Mouse (Mus musculus): ENCODE data around the gene Zmynd12. TPM values are rescaled to one million over a fixed set of nuclear protein-coding genes. Genes with fewer than 3 reads are reported as not detected.
A peak's percentile ranks its signal among the peaks of the same experiment; 100 is the strongest.

Gene Zmynd12
- total RNA-seq, 2 experiments from 2014 or later = not detected

DNA sequence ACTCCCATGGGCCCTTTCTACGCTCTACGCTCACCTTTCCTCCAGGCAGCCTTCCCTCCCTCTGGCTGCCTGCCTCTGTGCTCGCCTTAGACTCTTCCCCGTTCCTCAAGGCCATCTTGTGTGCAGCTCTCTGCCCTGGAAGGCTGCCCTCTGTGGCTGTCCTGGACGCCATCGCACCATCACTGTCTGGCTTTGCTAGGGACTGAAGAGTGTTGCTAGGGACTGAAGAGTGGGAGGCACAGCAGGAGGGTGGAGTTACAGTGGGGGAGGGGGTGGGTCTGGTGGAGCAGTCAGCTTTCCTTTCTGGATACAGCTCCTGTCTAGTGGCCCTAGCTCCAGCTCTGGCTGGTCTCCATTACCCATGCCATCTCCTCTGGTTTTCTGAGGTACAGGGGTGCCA, 19.9 kb downstream of the Zmynd12 start:
- no peak for DNase-seq
- intact Hi-C loops (cut with DNase I) = no loop called here

- DNase-seq = no peak
- intact Hi-C loops (cut with DNase I) = no loop called here
These were observed 24.6 kb downstream of the Zmynd12 start for GRCm38 (mm10) chr4:119447261-119447660.

- no peak for DNase-seq
- intact Hi-C loops (cut with DNase I) = no loop called here
These were observed 25.2 kb downstream of the Zmynd12 start for GRCm38 (mm10) chr4:119447786-119448185.

DNA sequence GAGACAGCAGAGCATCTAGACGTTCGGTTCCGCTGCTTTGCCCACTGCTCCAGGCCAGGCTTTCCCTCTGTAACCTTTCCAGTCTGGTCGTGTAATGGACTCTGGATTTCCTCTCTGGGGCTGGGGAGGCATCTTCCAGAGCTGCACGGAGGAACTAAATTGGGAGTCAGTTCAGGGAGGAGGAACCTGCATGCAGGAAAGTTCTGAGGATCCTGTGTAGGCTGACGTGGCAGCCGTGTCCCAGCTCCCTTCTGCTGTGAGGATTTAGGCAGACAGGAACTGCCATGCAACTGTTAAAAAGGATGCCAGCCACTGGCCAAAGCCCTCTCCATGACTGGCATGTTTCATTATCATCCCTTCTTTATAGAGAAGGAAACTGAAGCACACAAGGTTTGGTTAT, 27.8 kb downstream of the Zmynd12 start:
- no peak for DNase-seq
- intact Hi-C loops (cut with DNase I) = no loop called here

DNA sequence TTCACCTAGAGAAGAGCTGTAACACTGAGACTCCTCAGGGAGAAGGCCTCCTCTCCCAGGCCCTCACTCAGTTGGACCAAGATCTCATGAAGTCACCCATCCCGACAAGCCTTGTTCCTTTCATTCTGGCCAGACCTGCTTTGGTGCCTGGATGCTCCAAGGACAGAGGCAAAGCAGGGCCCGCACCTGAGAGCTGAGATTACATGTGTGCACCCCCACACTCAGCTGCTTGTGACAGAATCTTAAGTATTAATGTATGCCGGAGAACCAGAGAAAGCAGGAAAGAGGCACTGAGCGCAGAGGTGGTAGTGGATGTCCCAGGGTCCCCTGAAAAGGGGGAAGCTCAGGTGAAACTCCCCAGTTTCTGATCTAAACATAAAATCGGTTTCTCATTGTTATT, 30.5 kb downstream of the Zmynd12 start:
- intact Hi-C loops (cut with DNase I) = no loop called here
- no peak for DNase-seq

- intact Hi-C loops (cut with DNase I) = no loop called here
- DNase-seq = no peak
These were observed 30.9 kb downstream of the Zmynd12 start for GRCm38 (mm10) chr4:119453533-119453932.

- intact Hi-C loops (cut with DNase I) = no loop called here
- peak; percentile 44 to 60 for DNase-seq
These were observed 37.7 kb downstream of the Zmynd12 start for GRCm38 (mm10) chr4:119460296-119460695.

GRCm38 (mm10) chr4:119460728-119461141, 38.1 kb downstream of the Zmynd12 start:
- intact Hi-C loops (cut with DNase I) = no loop called here
- DNase-seq = peak; percentile 84 to 85

DNA sequence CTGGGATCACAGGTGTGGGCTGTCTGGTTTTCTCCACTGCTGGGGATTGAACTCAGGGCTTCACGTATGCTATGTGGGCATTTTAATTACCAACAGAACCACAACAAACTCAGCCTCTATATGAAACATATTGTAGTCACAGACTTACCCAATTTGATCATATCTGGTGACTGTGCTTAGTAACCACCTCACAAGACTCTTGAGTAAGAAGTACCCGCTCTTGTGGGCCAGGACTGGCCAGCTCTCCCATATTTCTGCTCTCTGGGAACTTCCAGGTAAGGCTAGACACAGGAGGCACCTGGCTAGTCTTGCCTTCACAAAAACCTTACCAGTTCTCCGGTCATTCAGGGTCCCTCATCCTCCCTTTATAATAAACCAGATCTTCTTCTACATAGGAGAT, 39.8 kb downstream of the Zmynd12 start:
- intact Hi-C loops (cut with DNase I) = no loop called here
- DNase-seq = no peak

DNA sequence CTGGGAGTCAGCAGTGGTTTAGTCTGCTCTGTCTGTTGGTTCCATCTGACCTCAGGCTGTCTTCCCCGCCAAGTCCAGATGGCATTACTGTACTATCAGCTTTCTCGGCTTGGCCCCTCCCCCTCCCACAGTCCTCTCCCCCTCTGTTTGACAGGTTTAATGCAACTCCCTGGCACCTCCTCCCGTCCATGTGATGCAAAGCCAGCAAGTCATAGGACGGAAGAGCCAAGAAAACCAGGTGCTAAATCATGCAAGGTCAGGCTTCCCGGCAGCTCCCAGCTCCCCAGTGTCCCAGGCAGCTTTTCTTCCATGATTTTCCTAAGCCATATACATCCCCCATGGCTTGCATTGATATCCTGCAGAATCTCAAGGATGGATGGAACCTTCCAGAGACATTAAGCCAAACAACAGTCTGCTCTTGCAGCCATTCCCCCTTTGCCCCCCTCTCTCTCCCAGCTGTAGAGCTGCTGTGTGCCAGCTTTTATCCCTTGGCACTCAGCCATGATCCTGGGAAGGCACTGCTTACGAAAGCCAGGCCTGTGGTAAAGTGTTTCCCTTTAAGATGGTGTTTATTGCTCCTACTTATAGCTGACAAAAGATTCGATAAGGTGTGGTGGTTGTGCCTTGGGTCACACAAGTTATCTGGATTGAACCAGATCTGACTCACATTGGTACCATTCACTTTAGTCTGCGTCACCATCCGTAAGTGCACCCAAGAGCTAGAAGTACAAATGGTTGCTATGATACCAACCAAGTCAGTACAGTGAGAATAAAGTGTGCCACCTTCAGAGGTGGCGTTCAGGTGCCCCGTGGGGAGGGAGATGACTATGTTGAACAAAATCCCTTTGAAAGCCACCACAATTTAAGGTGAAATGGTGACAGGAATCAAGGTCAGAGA, 40.5 kb downstream of the Zmynd12 start:
- DNase-seq = peak; percentile 83 to 86
- intact Hi-C loops (cut with DNase I) = no loop called here

DNA sequence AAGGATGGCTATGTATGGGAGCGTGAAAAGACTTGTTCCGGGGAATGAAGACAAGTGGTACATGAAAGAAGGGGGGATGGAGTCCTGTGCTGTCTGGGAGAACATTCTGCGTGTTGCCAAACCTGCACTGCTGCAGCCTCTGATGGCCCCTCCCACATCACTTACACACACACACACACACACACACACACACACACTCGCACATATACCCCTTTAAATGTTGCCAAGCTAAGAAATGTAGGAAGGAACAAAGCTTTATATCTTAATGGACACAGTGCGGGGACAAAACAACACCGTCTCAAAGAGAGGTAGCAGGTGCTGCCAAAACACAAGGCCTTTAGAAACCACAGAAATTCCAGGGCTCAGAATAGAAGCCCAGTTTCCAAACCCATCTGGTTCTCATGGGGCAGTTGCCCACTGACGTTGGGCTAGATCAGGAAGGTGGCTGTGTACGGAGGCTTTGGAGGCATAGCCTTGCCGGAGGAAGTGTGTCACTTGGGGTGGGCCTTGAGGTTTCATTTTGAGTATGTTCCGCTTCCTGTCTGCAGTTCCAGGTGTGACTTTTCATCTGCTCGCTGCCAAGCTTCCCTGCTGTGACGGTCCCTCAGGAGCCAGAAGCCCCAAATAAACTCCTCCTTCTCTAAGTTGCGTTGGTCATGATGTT, 41.3 kb downstream of the Zmynd12 start:
- intact Hi-C loops (cut with DNase I) = no loop called here
- peak; percentile 15 to 31 for DNase-seq

DNA sequence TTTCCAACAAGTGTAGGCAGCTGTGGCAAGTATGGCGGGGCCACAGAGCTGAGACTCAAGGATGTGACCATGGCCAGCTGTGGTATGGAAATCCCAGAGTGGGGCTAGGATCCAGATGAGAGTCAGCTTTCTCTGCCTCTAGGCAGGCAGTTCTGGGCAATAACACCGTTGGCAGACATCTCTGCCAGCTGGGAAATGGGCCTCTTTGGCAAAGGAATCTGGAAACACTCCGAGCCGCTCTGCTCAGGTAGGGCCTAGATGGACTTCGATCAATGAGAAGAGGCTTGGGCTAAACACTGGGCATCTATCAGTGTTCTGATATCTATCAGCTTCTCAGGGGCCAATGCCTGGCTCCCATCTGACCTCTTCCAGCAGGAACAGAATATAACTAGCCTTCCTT, 43.2 kb downstream of the Zmynd12 start:
- intact Hi-C loops (cut with DNase I) = no loop called here
- no peak for DNase-seq

DNA sequence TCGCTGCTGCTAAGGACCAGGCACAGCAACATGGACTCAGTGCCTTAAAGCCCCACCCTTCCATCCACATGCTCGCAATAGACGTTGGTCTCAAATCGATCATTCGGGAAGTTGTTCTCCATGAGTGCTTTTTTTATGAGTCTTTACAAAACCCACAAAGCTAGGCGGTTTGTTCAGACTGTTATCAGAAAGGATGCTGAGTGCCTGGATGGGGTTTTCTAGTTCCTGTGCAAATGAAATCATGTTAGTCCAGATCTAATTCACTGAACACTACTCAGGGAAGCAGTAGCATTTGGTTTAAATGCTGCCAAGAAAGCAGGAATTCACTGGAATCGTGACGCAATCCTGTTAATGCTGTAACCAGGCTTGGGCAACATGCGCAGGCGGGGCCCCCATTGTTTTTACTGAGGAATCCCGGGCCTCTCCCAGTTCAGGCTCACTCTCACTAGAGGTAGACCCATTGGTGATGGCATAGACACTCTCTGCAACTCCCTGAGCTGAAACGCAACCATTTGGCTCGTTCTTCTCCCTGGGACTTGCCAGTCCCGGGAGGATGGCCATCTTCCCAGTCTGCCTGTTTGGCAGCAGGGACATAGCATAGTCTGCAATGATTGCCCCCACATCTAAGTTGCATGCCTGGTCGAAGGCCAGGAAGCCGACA, 45.2 kb downstream of the Zmynd12 start:
- peak in 1 of 2 experiments; percentile 5 for DNase-seq
- intact Hi-C loops (cut with DNase I) = no loop called here

- no peak for DNase-seq
- intact Hi-C loops (cut with DNase I) = no loop called here
These were observed 49.9 kb downstream of the Zmynd12 start for GRCm38 (mm10) chr4:119472545-119472944.

DNA sequence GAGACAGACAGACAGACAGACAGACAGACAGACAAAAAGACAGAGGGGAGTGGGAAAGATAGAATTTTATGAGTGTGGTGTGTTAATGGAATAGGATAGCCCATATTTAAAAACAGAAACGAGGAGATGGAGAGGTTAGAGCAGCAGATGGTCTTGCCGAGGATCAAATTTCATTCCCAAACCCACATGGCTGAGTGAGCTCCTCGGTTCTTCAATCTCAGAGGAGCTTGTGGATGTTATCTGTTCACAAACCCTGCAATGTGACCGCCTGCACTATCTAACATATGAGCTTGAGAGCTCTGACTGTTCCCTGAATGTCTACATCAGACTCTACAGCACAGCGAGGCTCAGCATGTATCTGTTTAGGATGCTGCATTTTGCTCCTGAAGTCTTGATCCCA, 50.5 kb downstream of the Zmynd12 start:
- DNase-seq = no peak
- intact Hi-C loops (cut with DNase I) = no loop called here

GRCm38 (mm10) chr4:119483051-119483450, 60.4 kb downstream of the Zmynd12 start:
- peak; percentile 45 to 51 for DNase-seq
- intact Hi-C loops (cut with DNase I) = no loop called here

DNA sequence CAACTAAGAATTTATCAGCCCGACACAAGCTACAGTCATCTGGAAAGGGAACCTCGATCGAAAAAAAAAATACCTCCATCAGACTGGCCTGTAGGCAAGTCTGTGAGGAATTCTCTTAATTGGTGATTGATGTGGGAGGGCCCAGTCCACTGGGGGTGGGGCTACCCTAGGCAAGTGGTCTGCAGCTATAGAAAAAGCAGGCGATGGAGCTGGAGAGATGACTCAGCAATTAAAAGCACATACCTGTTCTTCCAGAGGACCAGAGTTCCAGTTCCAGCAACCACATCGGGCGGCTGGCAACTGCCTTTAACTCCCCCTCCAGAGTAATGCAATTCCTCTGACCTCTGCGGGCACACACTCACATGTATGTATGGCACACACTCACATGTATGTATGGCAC, 62.3 kb downstream of the Zmynd12 start:
- DNase-seq = no peak
- intact Hi-C loops (cut with DNase I) = no loop called here

GRCm38 (mm10) chr4:119489666-119490065, 67.1 kb downstream of the Zmynd12 start:
- intact Hi-C loops (cut with DNase I) = no loop called here
- no peak for DNase-seq

GRCm38 (mm10) chr4:119490806-119491205, 68.2 kb downstream of the Zmynd12 start:
- DNase-seq = peak in 1 of 2 experiments; percentile 41
- intact Hi-C loops (cut with DNase I) = no loop called here

- DNase-seq = peak; percentile 72 to 77
- intact Hi-C loops (cut with DNase I) = no loop called here
These were observed 69.8 kb downstream of the Zmynd12 start, which contains the start of gene Rimkla for GRCm38 (mm10) chr4:119492291-119492932. TSS of gene Rimkla (minus strand) at chr4:119492628.

- peak in 1 of 2 experiments; percentile 15 for DNase-seq
- intact Hi-C loops (cut with DNase I) = no loop called here
These were observed 70.3 kb downstream of the Zmynd12 start for GRCm38 (mm10) chr4:119492933-119493327.
